Mouse (Mus musculus): ENCODE results near the gene Kif26b. TPM values are rescaled to one million over a fixed set of nuclear protein-coding genes. Genes with fewer than 3 reads are reported as not detected.

Kif26b gene
- polyA plus RNA-seq, 1 experiment from 2014 or later: 2.7 TPM

DNA sequence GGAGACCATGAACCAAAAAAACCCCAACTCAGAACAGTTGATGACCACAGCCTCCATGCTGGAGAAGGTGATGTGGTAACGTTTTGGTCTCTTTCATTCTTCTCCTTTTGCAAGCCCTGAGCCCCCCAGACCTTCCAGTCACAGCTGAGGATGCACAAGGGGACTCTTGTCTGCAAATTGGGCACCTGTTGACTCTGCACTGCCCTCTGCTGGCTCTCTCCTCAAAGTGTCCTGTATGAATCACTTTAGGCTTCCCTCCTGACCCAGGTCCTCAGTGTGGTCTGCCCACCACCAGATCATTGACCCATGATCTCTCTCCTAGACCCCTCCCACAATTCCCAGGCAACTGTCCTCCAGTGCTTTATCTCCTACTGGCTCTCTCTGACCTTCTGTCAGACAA, 32.1 kb upstream of the Kif26b start:
- Histone ChIP-seq H3K27me3 (replicated peaks; ENCODE audit: control insufficient read depth, insufficient read depth, low read length) (no peaks in the 10 kb centered on the region), H3K4me2 (ENCODE audit: low read length) (no peak overlapping the region), H3K9ac (ENCODE audit: low read length) (no peak overlapping the region), H3K36me3 (ENCODE audit: control insufficient read depth, insufficient read depth, low read length) (no peaks in the 10 kb centered on the region), H3K27ac (ENCODE audit: low read depth, low read length) (no peak overlapping the region), H3K9me3 (replicated peaks; ENCODE audit: control insufficient read depth, low read length) (no peaks in the 10 kb centered on the region), H3K4me3 (ENCODE audit: low read depth, low read length) (no peak overlapping the region), H3K4me1 (ENCODE audit: control insufficient read depth, insufficient read depth, low read length) (no peaks in the 10 kb centered on the region)
- WGBS: 31% methylated on average over 1 of the region's 1 CpGs
- ATAC-seq (no peak), DNase-seq (ENCODE audit: low spot score) (no peak)

DNA sequence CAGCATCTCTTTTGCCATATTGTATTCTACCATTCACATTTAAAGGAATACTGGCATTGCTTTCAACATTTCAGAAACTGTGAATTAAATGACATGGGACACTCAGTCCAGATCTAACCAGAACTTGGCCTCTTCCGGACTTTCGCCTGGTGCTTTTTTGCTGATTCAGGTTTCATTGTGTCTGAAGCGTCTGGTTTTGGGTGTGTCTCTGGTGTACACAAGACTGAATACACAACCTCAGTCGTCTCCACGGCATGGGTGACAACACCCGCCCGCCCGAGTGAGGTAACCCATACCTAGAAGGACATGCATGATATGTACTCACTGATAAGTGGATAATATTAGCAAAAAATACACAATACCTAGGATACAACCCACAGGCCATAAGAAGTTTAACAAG, 22.0 kb upstream of the Kif26b start:
- no peak overlapping the region for H3K9ac ChIP-seq (ENCODE audit: low read length)
- H3K4me2 ChIP-seq (ENCODE audit: low read length): no peak overlapping the region
- H3K36me3 ChIP-seq (ENCODE audit: control insufficient read depth, insufficient read depth, low read length): no peaks in the 10 kb centered on the region
- DNase-seq (ENCODE audit: low spot score): no peak
- H3K4me3 ChIP-seq (ENCODE audit: low read depth, low read length): no peak overlapping the region
- 94% methylated on average over 8 of the region's 8 CpGs for WGBS
- H3K27ac ChIP-seq (ENCODE audit: low read depth, low read length): no peak overlapping the region
- H3K9me3 ChIP-seq (replicated peaks; ENCODE audit: control insufficient read depth, low read length): no peaks in the 10 kb centered on the region
- ATAC-seq: no peak
- no peaks in the 10 kb centered on the region for H3K27me3 ChIP-seq (replicated peaks; ENCODE audit: control insufficient read depth, insufficient read depth, low read length)
- H3K4me1 ChIP-seq (ENCODE audit: control insufficient read depth, insufficient read depth, low read length): no peaks in the 10 kb centered on the region

DNA sequence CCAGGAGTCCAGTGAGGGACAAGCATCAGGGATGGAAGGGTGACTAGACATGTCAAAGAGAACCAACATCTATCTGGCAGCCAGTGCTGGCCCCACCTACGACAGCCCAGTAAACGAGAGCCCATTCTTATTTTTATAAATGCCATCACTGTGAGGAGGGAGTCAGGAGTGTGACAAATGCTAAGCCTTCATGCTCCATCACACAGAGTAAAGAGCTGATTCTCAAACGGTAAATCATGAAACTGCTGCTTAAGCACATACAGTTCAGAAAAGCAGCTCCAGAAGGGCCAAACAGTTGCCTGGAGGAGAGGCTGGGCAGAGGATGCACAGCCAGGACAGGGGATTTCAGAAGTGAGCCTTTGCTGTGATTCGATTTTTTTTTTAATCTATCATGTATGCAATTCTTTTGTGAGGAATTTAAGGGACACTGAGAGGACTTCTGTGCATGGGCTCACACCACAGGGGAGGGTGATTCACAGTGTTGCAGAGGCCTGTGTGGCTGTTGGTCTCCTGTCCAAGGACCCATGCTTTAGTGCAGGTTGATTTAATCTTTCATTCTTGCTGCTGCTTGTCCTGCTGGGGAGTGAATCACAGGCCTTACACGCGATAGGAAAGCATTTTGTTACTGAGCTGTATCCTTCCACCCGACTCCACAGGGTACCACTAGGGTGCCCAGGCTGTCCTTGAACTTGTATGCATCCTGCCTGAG, 16.4 kb upstream of the Kif26b start:
- no peak overlapping the region for H3K4me2 ChIP-seq (ENCODE audit: low read length)
- no peak overlapping the region for H3K9ac ChIP-seq (ENCODE audit: low read length)
- H3K36me3 ChIP-seq (ENCODE audit: control insufficient read depth, insufficient read depth, low read length): no peaks in the 10 kb centered on the region
- no peak overlapping the region for H3K4me3 ChIP-seq (ENCODE audit: low read depth, low read length)
- no peak overlapping the region for H3K27ac ChIP-seq (ENCODE audit: low read depth, low read length)
- ATAC-seq: no peak
- no peaks in the 10 kb centered on the region for H3K4me1 ChIP-seq (ENCODE audit: control insufficient read depth, insufficient read depth, low read length)
- no peak for DNase-seq (ENCODE audit: low spot score)
- WGBS: 32% methylated on average over 7 of the region's 7 CpGs
- H3K9me3 ChIP-seq (replicated peaks; ENCODE audit: control insufficient read depth, low read length): no peaks in the 10 kb centered on the region
- no peaks in the 10 kb centered on the region for H3K27me3 ChIP-seq (replicated peaks; ENCODE audit: control insufficient read depth, insufficient read depth, low read length)

DNA sequence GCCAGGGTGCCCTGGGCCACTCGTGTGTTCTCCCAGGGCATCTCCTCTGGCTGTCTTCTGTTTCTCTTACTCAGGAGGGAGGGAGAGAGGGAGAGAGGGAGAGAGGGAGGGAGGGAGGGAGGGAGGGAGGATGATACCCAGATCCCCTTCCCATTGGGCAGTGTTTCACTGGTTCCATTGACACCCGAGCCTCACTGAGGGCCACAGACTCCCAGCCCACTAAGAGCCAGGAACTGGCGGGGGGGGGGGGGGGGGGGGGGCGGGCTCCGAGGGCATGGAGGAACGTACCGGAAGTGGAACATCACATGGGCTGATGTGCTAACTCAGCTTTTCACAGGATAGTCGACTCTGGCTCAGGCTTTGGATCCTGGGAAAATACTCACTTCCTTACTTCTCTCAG, 15.0 kb upstream of the Kif26b start:
- no peaks in the 10 kb centered on the region for H3K4me1 ChIP-seq (ENCODE audit: control insufficient read depth, insufficient read depth, low read length)
- no peak overlapping the region for H3K4me2 ChIP-seq (ENCODE audit: low read length)
- no peak overlapping the region for H3K9ac ChIP-seq (ENCODE audit: low read length)
- no peaks in the 10 kb centered on the region for H3K27me3 ChIP-seq (replicated peaks; ENCODE audit: control insufficient read depth, insufficient read depth, low read length)
- no peak overlapping the region for H3K27ac ChIP-seq (ENCODE audit: low read depth, low read length)
- 52% methylated on average over 5 of the region's 8 CpGs for WGBS
- ATAC-seq (no peak), DNase-seq (ENCODE audit: low spot score) (no peak)
- H3K4me3 ChIP-seq (ENCODE audit: low read depth, low read length): no peak overlapping the region
- no peaks in the 10 kb centered on the region for H3K36me3 ChIP-seq (ENCODE audit: control insufficient read depth, insufficient read depth, low read length)
- no peaks in the 10 kb centered on the region for H3K9me3 ChIP-seq (replicated peaks; ENCODE audit: control insufficient read depth, low read length)

DNA sequence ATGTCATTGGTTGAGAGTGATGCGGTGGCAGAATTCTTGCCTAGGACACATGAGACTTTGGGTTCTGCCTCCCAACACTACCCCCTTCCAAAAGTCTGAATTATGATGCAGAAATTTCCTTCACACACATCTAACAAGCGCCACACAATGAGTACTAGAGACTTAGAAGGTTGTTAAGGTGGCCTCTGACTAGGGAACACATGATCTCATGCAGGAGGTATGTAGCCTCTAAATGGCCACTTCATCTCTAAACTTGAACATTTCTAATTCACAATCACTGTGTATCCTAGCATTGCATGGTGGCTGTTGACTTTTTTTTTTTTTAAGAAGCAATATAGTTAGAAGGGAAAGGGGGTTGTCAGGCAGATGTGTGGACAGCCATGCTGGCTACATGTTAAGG, 13.1 kb upstream of the Kif26b start:
- Histone ChIP-seq H3K27me3 (replicated peaks; ENCODE audit: control insufficient read depth, insufficient read depth, low read length) (no peaks in the 10 kb centered on the region), H3K9ac (ENCODE audit: low read length) (no peak overlapping the region), H3K4me2 (ENCODE audit: low read length) (no peak overlapping the region), H3K4me3 (ENCODE audit: low read depth, low read length) (no peak overlapping the region), H3K27ac (ENCODE audit: low read depth, low read length) (no peak overlapping the region), H3K36me3 (ENCODE audit: control insufficient read depth, insufficient read depth, low read length) (no peaks in the 10 kb centered on the region), H3K9me3 (replicated peaks; ENCODE audit: control insufficient read depth, low read length) (no peaks in the 10 kb centered on the region), H3K4me1 (ENCODE audit: control insufficient read depth, insufficient read depth, low read length) (no peaks in the 10 kb centered on the region)
- DNase-seq (ENCODE audit: low spot score): no peak
- WGBS: 80% methylated on average over 2 of the region's 2 CpGs
- ATAC-seq: no peak

DNA sequence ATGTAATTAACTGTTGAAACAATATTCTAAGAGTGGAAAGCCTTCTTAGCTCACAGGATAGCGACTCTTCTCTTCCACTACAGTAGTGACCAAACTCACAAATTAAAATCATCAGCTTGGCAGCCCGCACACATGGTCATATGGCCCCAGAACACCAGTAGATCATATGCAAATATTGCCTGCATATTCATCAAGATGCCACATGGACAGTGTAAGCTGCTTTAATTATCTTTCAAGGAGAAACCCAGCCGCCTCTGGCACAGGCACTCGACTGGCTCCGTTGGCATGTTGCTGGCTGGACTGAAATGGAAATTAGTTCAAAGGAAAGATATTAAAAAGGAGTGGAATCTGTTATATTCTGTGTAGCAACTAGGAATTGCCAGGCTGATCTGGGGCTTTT, 6.5 kb upstream of the Kif26b start:
- Histone ChIP-seq H3K27me3 (replicated peaks; ENCODE audit: control insufficient read depth, insufficient read depth, low read length) (no peaks in the 10 kb centered on the region), H3K36me3 (ENCODE audit: control insufficient read depth, insufficient read depth, low read length) (no peaks in the 10 kb centered on the region), H3K4me3 (ENCODE audit: low read depth, low read length) (no peak overlapping the region), H3K4me1 (ENCODE audit: control insufficient read depth, insufficient read depth, low read length) (no peaks in the 10 kb centered on the region), H3K4me2 (ENCODE audit: low read length) (no peak overlapping the region), H3K9me3 (replicated peaks; ENCODE audit: control insufficient read depth, low read length) (no peaks in the 10 kb centered on the region), H3K27ac (ENCODE audit: low read depth, low read length) (no peak overlapping the region), H3K9ac (ENCODE audit: low read length) (no peak overlapping the region)
- peak; percentile 82 for ATAC-seq
- WGBS: 31% methylated on average over 5 of the region's 5 CpGs
- DNase-seq (ENCODE audit: low spot score): peak; percentile 78

DNA sequence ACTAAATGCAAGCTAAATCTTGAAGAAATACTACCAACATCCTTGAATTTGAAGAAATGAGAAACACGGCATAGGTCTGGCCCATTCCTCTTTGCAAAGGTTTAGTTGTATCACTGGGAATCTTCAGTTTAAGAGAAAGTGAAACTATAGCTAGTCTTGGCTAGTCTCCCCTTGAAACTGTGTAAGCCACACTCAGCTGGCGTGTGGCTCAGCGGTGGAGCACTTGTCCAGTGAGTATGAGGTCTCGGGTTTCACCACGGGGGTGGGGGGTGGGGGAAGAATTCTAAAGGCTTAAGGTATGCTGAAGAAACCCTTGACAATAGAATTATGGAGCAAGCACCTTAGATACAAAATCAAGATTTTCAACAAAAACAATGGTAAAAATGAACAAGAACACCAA, 5.8 kb upstream of the Kif26b start:
- no peak for ATAC-seq

DNA sequence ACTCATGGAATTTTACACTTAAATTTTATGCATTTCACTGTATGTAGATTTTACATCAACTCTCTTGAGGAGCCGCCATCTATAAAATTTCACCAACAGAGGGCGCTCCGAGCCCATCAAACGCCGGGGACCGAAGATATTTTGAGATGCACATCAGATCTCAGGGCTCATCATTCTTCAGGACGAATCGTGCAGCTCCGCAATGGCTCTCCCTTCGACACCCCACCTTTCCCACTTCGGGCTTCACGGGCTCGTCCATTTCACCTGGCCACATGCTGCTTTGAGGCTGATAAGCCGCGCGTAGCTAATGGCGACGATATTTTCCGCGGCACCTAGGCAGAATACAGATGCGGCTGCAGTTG, 1.8 kb upstream of the Kif26b start:
- peak; percentile 14; the same call in 1 of the 2 replicates for ATAC-seq
- H3K9ac ChIP-seq (ENCODE audit: low read length): peak overlapping the region; percentile 71
- H3K36me3 ChIP-seq (ENCODE audit: control insufficient read depth, insufficient read depth, low read length): no peaks in the 10 kb centered on the region
- peak overlapping the region; percentile 63 for H3K4me3 ChIP-seq (ENCODE audit: low read depth, low read length)
- no peak overlapping the region for H3K27ac ChIP-seq (ENCODE audit: low read depth, low read length)
- H3K9me3 ChIP-seq (replicated peaks; ENCODE audit: control insufficient read depth, low read length): no peaks in the 10 kb centered on the region
- H3K4me2 ChIP-seq (ENCODE audit: low read length): peak overlapping the region; percentile 100
- H3K27me3 ChIP-seq (replicated peaks; ENCODE audit: control insufficient read depth, insufficient read depth, low read length): 0 out of 2 replicates have a peak, but pooled peaks cover 5% of the 10 kb centered on the region
- peaks cover 11% of the 10 kb centered on the region for H3K4me1 ChIP-seq (ENCODE audit: control insufficient read depth, insufficient read depth, low read length)
- peak; percentile 94 for DNase-seq (ENCODE audit: low spot score)
- under 1% methylated on average over 21 of the region's 21 CpGs for WGBS

More for the DNA sequence above, 5.8 kb upstream of the Kif26b start:
- no peaks in the 10 kb centered on the region for H3K27me3 ChIP-seq (replicated peaks; ENCODE audit: control insufficient read depth, insufficient read depth, low read length)
- H3K36me3 ChIP-seq (ENCODE audit: control insufficient read depth, insufficient read depth, low read length): no peaks in the 10 kb centered on the region
- no peak overlapping the region for H3K9ac ChIP-seq (ENCODE audit: low read length)
- H3K4me3 ChIP-seq (ENCODE audit: low read depth, low read length): no peak overlapping the region
- no peak for DNase-seq (ENCODE audit: low spot score)
- H3K4me2 ChIP-seq (ENCODE audit: low read length): no peak overlapping the region
- H3K4me1 ChIP-seq (ENCODE audit: control insufficient read depth, insufficient read depth, low read length): peaks cover 6% of the 10 kb centered on the region; the same call in 1 of the 2 replicates
- 43% methylated on average over 5 of the region's 5 CpGs for WGBS
- no peaks in the 10 kb centered on the region for H3K9me3 ChIP-seq (replicated peaks; ENCODE audit: control insufficient read depth, low read length)
- no peak overlapping the region for H3K27ac ChIP-seq (ENCODE audit: low read depth, low read length)

DNA sequence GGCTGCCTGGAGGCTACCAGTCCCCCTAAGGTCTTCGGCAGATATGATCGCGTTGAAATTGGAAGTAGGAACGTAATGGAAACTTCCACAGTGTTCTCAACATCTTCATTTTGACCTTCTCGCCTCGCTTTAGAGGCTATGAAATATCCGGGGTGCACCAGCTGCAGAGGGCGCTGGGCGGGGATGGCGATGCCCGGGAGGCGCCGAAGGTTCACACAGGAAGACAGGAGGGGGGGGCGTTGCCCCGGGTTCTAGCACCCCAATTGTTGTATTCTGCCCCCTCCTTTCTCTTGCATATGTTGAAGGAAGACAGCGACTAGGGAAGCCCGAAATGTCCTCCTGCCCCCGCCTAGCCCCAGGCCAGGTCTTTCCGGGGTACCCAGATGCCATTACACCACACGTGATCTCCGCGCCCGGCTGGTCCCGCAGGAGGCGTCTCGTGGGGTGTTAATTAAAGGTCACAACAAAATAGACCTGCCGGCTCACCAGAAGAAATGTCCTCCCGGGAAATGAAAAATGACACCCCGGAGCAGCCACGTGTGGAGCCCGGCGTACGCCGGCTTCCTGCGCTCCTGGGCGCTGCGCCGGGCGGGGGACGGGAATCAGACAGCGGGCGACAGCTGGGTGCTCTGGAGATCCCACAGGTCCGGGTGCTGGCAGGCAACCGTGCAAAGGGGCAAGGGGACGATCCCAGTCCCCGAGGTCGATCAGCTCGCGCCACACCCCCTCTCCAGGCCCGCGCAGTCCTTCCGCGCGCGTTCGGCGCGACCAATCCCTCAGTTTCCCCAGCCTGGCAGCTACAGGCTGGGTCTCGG, 1.2 kb upstream of the Kif26b start:
- Histone ChIP-seq H3K4me2 (ENCODE audit: low read length) (peak overlapping the region; percentile 100), H3K36me3 (ENCODE audit: control insufficient read depth, insufficient read depth, low read length) (no peaks in the 10 kb centered on the region), H3K4me1 (ENCODE audit: control insufficient read depth, insufficient read depth, low read length) (peaks cover 11% of the 10 kb centered on the region), H3K4me3 (ENCODE audit: low read depth, low read length) (peak overlapping the region; percentile 63), H3K27ac (ENCODE audit: low read depth, low read length) (no peak overlapping the region), H3K27me3 (replicated peaks; ENCODE audit: control insufficient read depth, insufficient read depth, low read length) (0 out of 2 replicates have a peak, but pooled peaks cover 5% of the 10 kb centered on the region), H3K9ac (ENCODE audit: low read length) (peak overlapping the region; percentile 71), H3K9me3 (replicated peaks; ENCODE audit: control insufficient read depth, low read length) (no peaks in the 10 kb centered on the region)
- under 1% methylated on average over 57 of the region's 59 CpGs for WGBS
- peak; percentile 24 for ATAC-seq
- peak; percentile 58 for DNase-seq (ENCODE audit: low spot score)

Measured in forebrain, embryonic 14.5 days (tissue).